Mouse (Mus musculus): ENCODE results near the gene Alox5ap. TPM values are rescaled to one million over a fixed set of nuclear protein-coding genes. Genes with fewer than 3 reads are reported as not detected.

Alox5ap gene
- polyA plus RNA-seq, 1 experiment from 2014 or later, result 4.5 TPM

- DNase-seq (ENCODE audit: low spot score), result no peak
- H3K27ac ChIP-seq, result no peak overlapping the region
- peaks cover 11% of the 10 kb centered on the region; the same call in 1 of the 2 replicates for H3K4me1 ChIP-seq
- 72% methylated on average over 8 of the region's 8 CpGs for WGBS
- H3K4me3 ChIP-seq, result no peak overlapping the region
- H3K36me3 ChIP-seq, result no peaks in the 10 kb centered on the region
- no peaks in the 10 kb centered on the region for H3K9me3 ChIP-seq
- H3K27me3 ChIP-seq (ENCODE audit: insufficient read depth, poor library complexity, severe bottlenecking), result no peaks in the 10 kb centered on the region; the same call in 1 of the 2 replicates
Observed at GRCm38 (mm10) chr5:149266761-149267221, 2.2 kb downstream of the Alox5ap start.

- no peak for DNase-seq (ENCODE audit: low spot score)
- no peaks in the 10 kb centered on the region for H3K9me3 ChIP-seq
- no peak overlapping the region; the same call in 1 of the 2 replicates for H3K27ac ChIP-seq
- no peaks in the 10 kb centered on the region; the same call in 1 of the 2 replicates for H3K27me3 ChIP-seq (ENCODE audit: insufficient read depth, poor library complexity, severe bottlenecking)
- H3K4me3 ChIP-seq, result no peak overlapping the region
- H3K36me3 ChIP-seq, result no peaks in the 10 kb centered on the region
- WGBS, result 72% methylated on average over 4 of the region's 4 CpGs
- peaks cover 13% of the 10 kb centered on the region; the same call in 1 of the 2 replicates for H3K4me1 ChIP-seq
Observed at GRCm38 (mm10) chr5:149267493-149267892, 2.9 kb downstream of the Alox5ap start.

GRCm38 (mm10) chr5:149271291-149271690, 6.7 kb downstream of the Alox5ap start:
- H3K4me1 ChIP-seq, result peaks cover 9% of the 10 kb centered on the region; the same call in 1 of the 2 replicates
- peaks cover 3% of the 10 kb centered on the region; the same call in 1 of the 2 replicates for H3K9me3 ChIP-seq
- DNase-seq (ENCODE audit: low spot score), result no peak
- H3K36me3 ChIP-seq, result no peaks in the 10 kb centered on the region
- H3K27me3 ChIP-seq (ENCODE audit: insufficient read depth, poor library complexity, severe bottlenecking), result no peaks in the 10 kb centered on the region; the same call in 1 of the 2 replicates
- H3K4me3 ChIP-seq, result no peak overlapping the region
- H3K27ac ChIP-seq, result no peak overlapping the region
- WGBS, result 90% methylated on average over 3 of the region's 3 CpGs

- no peak for DNase-seq (ENCODE audit: low spot score)
- Histone ChIP-seq H3K4me3 (no peak overlapping the region), H3K27me3 (ENCODE audit: insufficient read depth, poor library complexity, severe bottlenecking) (no peaks in the 10 kb centered on the region; the same call in 1 of the 2 replicates), H3K27ac (no peak overlapping the region), H3K4me1 (peaks cover 9% of the 10 kb centered on the region; the same call in 1 of the 2 replicates), H3K36me3 (no peaks in the 10 kb centered on the region), H3K9me3 (peaks cover 3% of the 10 kb centered on the region; the same call in 1 of the 2 replicates)
- 60% methylated on average over 4 of the region's 4 CpGs for WGBS
Observed at GRCm38 (mm10) chr5:149272535-149272934, 8.0 kb downstream of the Alox5ap start.

- Histone ChIP-seq H3K4me3 (no peak overlapping the region), H3K27me3 (ENCODE audit: insufficient read depth, poor library complexity, severe bottlenecking) (no peaks in the 10 kb centered on the region; the same call in 1 of the 2 replicates), H3K4me1 (peaks cover 15% of the 10 kb centered on the region), H3K9me3 (peaks cover 3% of the 10 kb centered on the region; the same call in 1 of the 2 replicates), H3K27ac (no peak overlapping the region), H3K36me3 (no peaks in the 10 kb centered on the region)
- DNase-seq (ENCODE audit: low spot score), result no peak
- WGBS, result 78% methylated on average over 15 of the region's 15 CpGs
Observed at GRCm38 (mm10) chr5:149274390-149275104, 10.0 kb downstream of the Alox5ap start.

GRCm38 (mm10) chr5:149275105-149275494, 10.5 kb downstream of the Alox5ap start:
- Histone ChIP-seq H3K4me1 (peaks cover 13% of the 10 kb centered on the region; the same call in 1 of the 2 replicates), H3K27me3 (ENCODE audit: insufficient read depth, poor library complexity, severe bottlenecking) (no peaks in the 10 kb centered on the region), H3K27ac (no peak overlapping the region), H3K4me3 (no peak overlapping the region), H3K36me3 (no peaks in the 10 kb centered on the region), H3K9me3 (peaks cover 3% of the 10 kb centered on the region; the same call in 1 of the 2 replicates)
- no peak for DNase-seq (ENCODE audit: low spot score)
- WGBS, result 81% methylated on average over 1 of the region's 1 CpGs

GRCm38 (mm10) chr5:149277529-149277928, 13.0 kb downstream of the Alox5ap start:
- Histone ChIP-seq H3K27me3 (ENCODE audit: insufficient read depth, poor library complexity, severe bottlenecking) (no peaks in the 10 kb centered on the region), H3K4me1 (peaks cover 10% of the 10 kb centered on the region; the same call in 1 of the 2 replicates), H3K27ac (no peak overlapping the region), H3K9me3 (peaks cover 10% of the 10 kb centered on the region; the same call in 1 of the 2 replicates), H3K4me3 (no peak overlapping the region), H3K36me3 (no peaks in the 10 kb centered on the region; the same call in 1 of the 2 replicates)
- 83% methylated on average over 5 of the region's 5 CpGs for WGBS
- no peak for DNase-seq (ENCODE audit: low spot score)

- H3K27ac ChIP-seq, result peak overlapping the region; percentile 75; the same call in 1 of the 2 replicates
- DNase-seq (ENCODE audit: low spot score), result peak; percentile 82
- peaks cover 9% of the 10 kb centered on the region; the same call in 1 of the 2 replicates for H3K4me1 ChIP-seq
- peaks cover 11% of the 10 kb centered on the region; the same call in 1 of the 2 replicates for H3K9me3 ChIP-seq
- H3K4me3 ChIP-seq, result peak overlapping the region; percentile 37; the same call in 1 of the 2 replicates
- no peaks in the 10 kb centered on the region; the same call in 1 of the 2 replicates for H3K36me3 ChIP-seq
- H3K27me3 ChIP-seq (ENCODE audit: insufficient read depth, poor library complexity, severe bottlenecking), result no peaks in the 10 kb centered on the region
- WGBS, result 25% methylated on average over 22 of the region's 22 CpGs
Observed at GRCm38 (mm10) chr5:149279273-149279844, 14.8 kb downstream of the Alox5ap start.

- Histone ChIP-seq H3K27ac (no peak overlapping the region), H3K27me3 (ENCODE audit: insufficient read depth, poor library complexity, severe bottlenecking) (no peaks in the 10 kb centered on the region), H3K4me3 (no peak overlapping the region), H3K36me3 (no peaks in the 10 kb centered on the region; the same call in 1 of the 2 replicates), H3K4me1 (peaks cover 23% of the 10 kb centered on the region), H3K9me3 (peaks cover 8% of the 10 kb centered on the region; the same call in 1 of the 2 replicates)
- WGBS, result 84% methylated on average over 2 of the region's 2 CpGs
- no peak for DNase-seq (ENCODE audit: low spot score)
Observed at GRCm38 (mm10) chr5:149283009-149283408, 18.4 kb downstream of the Alox5ap start.

GRCm38 (mm10) chr5:149283821-149284220, 19.3 kb downstream of the Alox5ap start:
- H3K4me1 ChIP-seq, result peaks cover 23% of the 10 kb centered on the region
- no peak overlapping the region for H3K27ac ChIP-seq
- H3K9me3 ChIP-seq, result peaks cover 8% of the 10 kb centered on the region; the same call in 1 of the 2 replicates
- no peaks in the 10 kb centered on the region for H3K27me3 ChIP-seq (ENCODE audit: insufficient read depth, poor library complexity, severe bottlenecking)
- no peaks in the 10 kb centered on the region; the same call in 1 of the 2 replicates for H3K36me3 ChIP-seq
- no peak overlapping the region for H3K4me3 ChIP-seq
- no peak for DNase-seq (ENCODE audit: low spot score)

- H3K36me3 ChIP-seq, result no peaks in the 10 kb centered on the region; the same call in 1 of the 2 replicates
- DNase-seq (ENCODE audit: low spot score), result no peak
- H3K27ac ChIP-seq, result no peak overlapping the region
- peaks cover 8% of the 10 kb centered on the region; the same call in 1 of the 2 replicates for H3K9me3 ChIP-seq
- no peaks in the 10 kb centered on the region for H3K27me3 ChIP-seq (ENCODE audit: insufficient read depth, poor library complexity, severe bottlenecking)
- 57% methylated on average over 7 of the region's 7 CpGs for WGBS
- H3K4me1 ChIP-seq, result peaks cover 14% of the 10 kb centered on the region
- no peak overlapping the region for H3K4me3 ChIP-seq
Observed at GRCm38 (mm10) chr5:149286021-149286420, 21.5 kb downstream of the Alox5ap start.

GRCm38 (mm10) chr5:149287148-149288038, 22.8 kb downstream of the Alox5ap start:
- H3K27ac ChIP-seq, result peak overlapping the region; percentile 36
- WGBS, result 20% methylated on average over 41 of the region's 41 CpGs
- peak overlapping the region; percentile 55 for H3K4me3 ChIP-seq
- no peaks in the 10 kb centered on the region for H3K27me3 ChIP-seq (ENCODE audit: insufficient read depth, poor library complexity, severe bottlenecking)
- H3K4me1 ChIP-seq, result peaks cover 14% of the 10 kb centered on the region
- H3K36me3 ChIP-seq, result no peaks in the 10 kb centered on the region; the same call in 1 of the 2 replicates
- H3K9me3 ChIP-seq, result peaks cover 3% of the 10 kb centered on the region; the same call in 1 of the 2 replicates
- DNase-seq (ENCODE audit: low spot score), result no peak
